Mouse (Mus musculus) forebrain, embryonic 16.5 days (tissue): ENCODE data around the gene Tas2r105. TPM values are rescaled to one million over a fixed set of nuclear protein-coding genes. Genes with fewer than 3 reads are reported as not detected.

Source experiments
- ATAC-seq: fragments of 200-750 bp; cut with Nextera tagmentation; 2 replicates; pipeline ENCODE4 v1.8.0; 2017; ENCODE audit warnings: mild to moderate bottlenecking, moderate library complexity
- H3K27ac ChIP-seq: fragments of 300-500 bp; sonication (generic); 2 replicates; pipeline ENCODE4 v1.5.1; 2014; ENCODE audit warnings: low read length, control low read depth
- H3K27me3 ChIP-seq: fragments of 300-500 bp; sonication (generic); replicated peaks from 2 replicates; pipeline ENCODE4 v1.6.1; 2014; ENCODE audit warnings: low read length; ENCODE audit not compliant: control insufficient read depth, insufficient read depth
- H3K36me3 ChIP-seq: fragments of 300-500 bp; sonication (generic); 2 replicates; pipeline ENCODE4 v1.6.1; 2014; ENCODE audit not compliant: control insufficient read depth, insufficient read depth
- H3K4me1 ChIP-seq: fragments of 300-500 bp; sonication (generic); replicated peaks from 2 replicates; pipeline ENCODE4 v1.6.1; 2014; ENCODE audit warnings: low read length; ENCODE audit not compliant: control insufficient read depth, insufficient read depth
- H3K4me2 ChIP-seq: fragments of 300-500 bp; sonication (generic); 2 replicates; pipeline ENCODE4 v1.6.1; 2014; ENCODE audit warnings: mild to moderate bottlenecking, low read length, control low read depth
- H3K4me3 ChIP-seq: fragments of 300-500 bp; sonication (generic); replicated peaks from 2 replicates; pipeline ENCODE4 v1.5.1; 2014; ENCODE audit warnings: mild to moderate bottlenecking, low read length, control low read depth
- H3K9ac ChIP-seq: fragments of 300-500 bp; sonication (generic); replicated peaks from 2 replicates; pipeline ENCODE4 v1.6.1; 2014; ENCODE audit warnings: low read depth, low read length, control low read depth
- H3K9me3 ChIP-seq: fragments of 300-500 bp; sonication (generic); 2 replicates; pipeline ENCODE4 v1.6.1; 2016; ENCODE audit warnings: low read length; ENCODE audit not compliant: control insufficient read depth
- WGBS: fragments of 180-500 bp; shearing (Covaris S2); extraction: QIAGEN DNeasy Blood & Tissue Kit; methylation state at CpG from one replicate; pipeline ENCODE4 v1.1.7; 2014; 5-methylcytosine and 5-hydroxymethylcytosine counted together
- polyA plus RNA-seq: library from polyadenylated mRNA; unstranded; fragments of >200 nt; fragmentation: Nextera tagmentation; extraction: Ambion mirVana; gene quantifications from 2 replicates; pipeline ENCODE4 v1.2.1, GENCODE M21; 2015

Tas2r105 gene
- not detected in 2 replicates for polyA plus RNA-seq

DNA sequence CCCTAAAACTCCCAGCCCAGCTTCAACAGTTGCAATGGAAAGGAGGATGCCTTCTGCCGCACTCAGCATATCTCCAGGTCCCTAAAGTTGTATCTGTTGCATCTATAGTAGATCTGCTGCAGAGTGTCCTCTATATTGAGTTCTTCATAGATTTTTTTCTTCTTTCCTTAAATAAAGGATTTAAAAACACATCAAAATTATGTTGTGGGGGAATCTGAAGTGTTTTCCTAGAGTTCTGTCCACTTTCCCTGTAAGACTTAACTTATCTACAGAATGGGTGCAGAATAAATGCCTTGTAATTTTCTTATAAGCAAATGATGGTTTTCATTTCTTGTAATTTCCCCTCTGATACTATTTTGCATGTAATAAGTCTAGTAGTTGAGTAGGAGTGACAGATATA is at the start of gene Tas2r105:
TSS of gene Tas2r105 (minus strand) at position 101 of the 400 bp plus-strand sequence.
- Histone ChIP-seq H3K4me3 (no peak within 1 kb of the TSS), H3K4me1 (no peaks in the 10 kb centered on the region), H3K27ac (no peak within 1 kb of the TSS), H3K36me3 (no peaks in the 10 kb centered on the region), H3K9ac (no peak within 1 kb of the TSS), H3K27me3 (no peaks in the 10 kb centered on the region), H3K4me2 (no peak within 1 kb of the TSS), H3K9me3 (no peaks in the 10 kb centered on the region; the same call in 1 of the 2 replicates)
- 64% methylated on average over 1 of the region's 1 CpGs for WGBS
- ATAC-seq = no peak

- no peak overlapping the region for H3K27ac ChIP-seq
- no peak for ATAC-seq
Observed at GRCm38 (mm10) chr6:131712803-131713202, 25.5 kb upstream of the Tas2r105 start.

DNA sequence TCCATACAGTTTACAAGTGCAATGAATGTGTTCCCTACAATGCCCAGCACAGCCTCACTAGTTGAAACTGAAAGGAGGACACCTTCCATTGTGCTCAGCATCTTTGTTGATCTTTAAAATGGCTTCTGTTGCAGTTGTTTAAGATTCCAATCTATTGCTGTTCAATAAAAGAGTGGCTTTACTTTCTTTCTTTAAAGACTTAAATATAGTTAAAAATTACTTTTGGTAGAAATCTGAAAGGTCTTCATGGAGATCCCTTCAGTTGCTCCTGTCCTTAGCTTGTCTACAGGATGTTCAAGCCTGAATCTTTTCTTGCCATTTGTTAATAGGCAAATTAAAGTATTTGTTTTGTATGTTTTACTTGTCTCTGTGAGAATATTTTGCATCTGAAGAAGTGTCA is 2.7 kb upstream of the Tas2r105 start, which contains the start of gene Tas2r114:
TSS of gene Tas2r114 (minus strand) at position 101 of the 400 bp plus-strand sequence.
- H3K4me3 ChIP-seq = no peak within 1 kb of the TSS
- H3K27ac ChIP-seq = no peak within 1 kb of the TSS
- H3K9ac ChIP-seq = no peak within 1 kb of the TSS
- H3K36me3 ChIP-seq = no peaks in the 10 kb centered on the region
- no peaks in the 10 kb centered on the region for H3K4me1 ChIP-seq
- ATAC-seq = no peak
- no peaks in the 10 kb centered on the region for H3K27me3 ChIP-seq
- H3K4me2 ChIP-seq = no peak within 1 kb of the TSS
- H3K9me3 ChIP-seq = no peaks in the 10 kb centered on the region; the same call in 1 of the 2 replicates

More at GRCm38 (mm10) chr6:131712803-131713202, 25.5 kb upstream of the Tas2r105 start:
- no peaks in the 10 kb centered on the region for H3K27me3 ChIP-seq
- H3K36me3 ChIP-seq = no peaks in the 10 kb centered on the region
- WGBS = 47% methylated on average over 7 of the region's 7 CpGs
- 0 out of 2 replicates have a peak, but pooled peaks cover 4% of the 10 kb centered on the region for H3K9me3 ChIP-seq
- H3K4me1 ChIP-seq = no peaks in the 10 kb centered on the region
- H3K9ac ChIP-seq = no peak overlapping the region
- H3K4me3 ChIP-seq = no peak overlapping the region
- H3K4me2 ChIP-seq = no peak overlapping the region

GRCm38 (mm10) chr6:131685644-131686043 is 1.7 kb downstream of the Tas2r105 start, which contains the start of gene Tas2r104:
Gene Tas2r104 (minus strand): TSS chr6:131685744.
- Histone ChIP-seq H3K4me3 (no peak within 1 kb of the TSS), H3K9ac (no peak within 1 kb of the TSS), H3K4me2 (no peak within 1 kb of the TSS), H3K27ac (no peak within 1 kb of the TSS), H3K36me3 (no peaks in the 10 kb centered on the region), H3K4me1 (no peaks in the 10 kb centered on the region), H3K9me3 (no peaks in the 10 kb centered on the region; the same call in 1 of the 2 replicates), H3K27me3 (no peaks in the 10 kb centered on the region)
- no peak for ATAC-seq
- 73% methylated on average over 1 of the region's 1 CpGs for WGBS

- Histone ChIP-seq H3K27me3 (no peaks in the 10 kb centered on the region), H3K36me3 (no peaks in the 10 kb centered on the region), H3K4me1 (no peaks in the 10 kb centered on the region), H3K4me2 (no peak within 1 kb of the TSS), H3K4me3 (no peak within 1 kb of the TSS), H3K9ac (no peak within 1 kb of the TSS), H3K27ac (no peak within 1 kb of the TSS), H3K9me3 (peaks cover 5% of the 10 kb centered on the region)
- no peak for ATAC-seq
- 75% methylated on average over 3 of the region's 3 CpGs for WGBS
Observed at GRCm38 (mm10) chr6:131678786-131679185, 8.5 kb downstream of the Tas2r105 start, which contains the start of gene Tas2r106. Gene Tas2r106 (minus strand): TSS chr6:131678886.

GRCm38 (mm10) chr6:131660049-131660448 is 27.2 kb downstream of the Tas2r105 start, which contains the start of gene Tas2r107:
Gene Tas2r107 (minus strand): TSS chr6:131660149.
- H3K27ac ChIP-seq = no peak within 1 kb of the TSS
- H3K4me2 ChIP-seq = no peak within 1 kb of the TSS
- H3K27me3 ChIP-seq = no peaks in the 10 kb centered on the region
- no peak within 1 kb of the TSS for H3K9ac ChIP-seq
- no peak for ATAC-seq
- H3K9me3 ChIP-seq = peaks cover 7% of the 10 kb centered on the region
- H3K36me3 ChIP-seq = no peaks in the 10 kb centered on the region
- no peaks in the 10 kb centered on the region for H3K4me1 ChIP-seq
- no peak within 1 kb of the TSS for H3K4me3 ChIP-seq

Other genes with a start within 250 kb of the Tas2r105 start
- not detected in 2 replicates for gene 5430401F13Rik, start 201.1 kb downstream of the Tas2r105 start, polyA plus RNA-seq
- gene Gm6619, start 201.1 kb downstream of the Tas2r105 start, polyA plus RNA-seq = not detected in 2 replicates
- not detected in 2 replicates for gene Tas2r130, start 56.6 kb downstream of the Tas2r105 start, polyA plus RNA-seq
- not detected in 2 replicates for gene Tas2r107, start 27.3 kb downstream of the Tas2r105 start, polyA plus RNA-seq
- not detected in 2 replicates for gene Tas2r106, start 8.6 kb downstream of the Tas2r105 start, polyA plus RNA-seq
- not detected in 2 replicates for gene Tas2r104, start 1.8 kb downstream of the Tas2r105 start, polyA plus RNA-seq
- gene Tas2r114, start 2.6 kb upstream of the Tas2r105 start, polyA plus RNA-seq = not detected in 2 replicates